Mouse (Mus musculus) embryonic facial prominence, embryonic 14.5 days (tissue): Measurements from ENCODE around the gene Nudt5. TPM values are rescaled to one million over a fixed set of nuclear protein-coding genes. Genes with fewer than 3 reads are reported as not detected.

ENCODE experiments used
- ATAC-seq: fragments of 200-750 bp; cut with Nextera tagmentation; 2 replicates; pipeline ENCODE4 v1.8.0; 2017; ENCODE audit warnings: low read depth, moderate number of reproducible peaks, moderate TSS enrichment
- DNase-seq: peaks from one replicate; pipeline ENCODE4 v3.0.0-alpha.2; 2015; ENCODE audit warnings: low spot score
- H3K27ac ChIP-seq: fragments of 300-500 bp; sonication (generic); replicated peaks from 2 replicates; pipeline ENCODE4 v1.5.1; 2014; ENCODE audit warnings: low read depth, mild to moderate bottlenecking, low read length, moderate library complexity
- H3K27me3 ChIP-seq: fragments of 300-500 bp; sonication (generic); replicated peaks from 2 replicates; pipeline ENCODE4 v1.6.1; 2014; ENCODE audit warnings: low read length; ENCODE audit not compliant: control insufficient read depth, insufficient read depth
- H3K36me3 ChIP-seq: fragments of 300-500 bp; sonication (generic); 2 replicates; pipeline ENCODE4 v1.6.1; 2014; ENCODE audit warnings: low read length, mixed read lengths; ENCODE audit not compliant: control insufficient read depth, insufficient read depth
- H3K4me1 ChIP-seq: fragments of 300-500 bp; sonication (generic); 2 replicates; pipeline ENCODE4 v1.6.1; 2014; ENCODE audit warnings: antibody characterized with exemption, low read length; ENCODE audit not compliant: control insufficient read depth, insufficient read depth
- H3K4me2 ChIP-seq: fragments of 300-500 bp; sonication (generic); 2 replicates; pipeline ENCODE4 v1.6.1; 2014; ENCODE audit warnings: low read depth, mild to moderate bottlenecking, low read length, moderate library complexity, mixed read lengths
- H3K4me3 ChIP-seq: fragments of 300-500 bp; sonication (generic); 2 replicates; pipeline ENCODE4 v1.5.1; 2014; ENCODE audit warnings: low read depth, mild to moderate bottlenecking, low read length
- H3K9ac ChIP-seq: fragments of 300-500 bp; sonication (generic); 2 replicates; pipeline ENCODE4 v1.6.1; 2014; ENCODE audit warnings: low read depth, mild to moderate bottlenecking, low read length, moderate library complexity, mixed read lengths
- H3K9me3 ChIP-seq: fragments of 300-500 bp; sonication (generic); 2 replicates; pipeline ENCODE4 v1.6.1; 2016; ENCODE audit warnings: low read length; ENCODE audit not compliant: control insufficient read depth
- WGBS: fragments of 180-500 bp; shearing (Covaris S2); extraction: QIAGEN DNeasy Blood & Tissue Kit; methylation state at CpG from one replicate; pipeline ENCODE4 v1.1.7; 2014; 5-methylcytosine and 5-hydroxymethylcytosine counted together
- polyA plus RNA-seq: library from polyadenylated mRNA; unstranded; fragments of >200 nt; fragmentation: Nextera tagmentation; extraction: Ambion mirVana; gene quantifications from 2 replicates; pipeline ENCODE4 v1.2.1, GENCODE M21; 2014

The Nudt5 gene
- polyA plus RNA-seq, 1 experiment from 2014 or later, result 53.4 TPM

- peaks cover 68% of the 10 kb centered on the region for H3K36me3 ChIP-seq
- H3K27me3 ChIP-seq, result no peaks in the 10 kb centered on the region
- H3K4me2 ChIP-seq, result no peak overlapping the region
- no peaks in the 10 kb centered on the region for H3K4me1 ChIP-seq
- no peak overlapping the region for H3K4me3 ChIP-seq
- DNase-seq (no peak), ATAC-seq (no peak)
- H3K9me3 ChIP-seq, result no peaks in the 10 kb centered on the region
- H3K9ac ChIP-seq, result no peak overlapping the region
- no peak overlapping the region for H3K27ac ChIP-seq
- 95% methylated on average over 5 of the region's 5 CpGs for WGBS
Measured at GRCm38 (mm10) chr2:5810036-5810718, 34.6 kb upstream of the Nudt5 start.

- no peak overlapping the region for H3K4me3 ChIP-seq
- no peaks in the 10 kb centered on the region for H3K27me3 ChIP-seq
- H3K36me3 ChIP-seq, result peaks cover 71% of the 10 kb centered on the region
- H3K4me1 ChIP-seq, result no peaks in the 10 kb centered on the region
- DNase-seq (no peak), ATAC-seq (no peak)
- WGBS, result 83% methylated on average over 5 of the region's 5 CpGs
- no peak overlapping the region for H3K9ac ChIP-seq
- no peaks in the 10 kb centered on the region for H3K9me3 ChIP-seq
- no peak overlapping the region for H3K27ac ChIP-seq
- H3K4me2 ChIP-seq, result no peak overlapping the region
Measured at GRCm38 (mm10) chr2:5811235-5811782, 33.5 kb upstream of the Nudt5 start.

- no peaks in the 10 kb centered on the region for H3K9me3 ChIP-seq
- no peak for ATAC-seq
- H3K4me3 ChIP-seq, result no peak overlapping the region
- H3K27me3 ChIP-seq, result no peaks in the 10 kb centered on the region
- 88% methylated on average over 10 of the region's 10 CpGs for WGBS
- peaks cover 78% of the 10 kb centered on the region for H3K36me3 ChIP-seq
- H3K4me2 ChIP-seq, result no peak overlapping the region
- DNase-seq, result no peak
- H3K4me1 ChIP-seq, result no peaks in the 10 kb centered on the region
- no peak overlapping the region for H3K27ac ChIP-seq
- no peak overlapping the region for H3K9ac ChIP-seq
Measured at GRCm38 (mm10) chr2:5821264-5821663, 23.6 kb upstream of the Nudt5 start.

GRCm38 (mm10) chr2:5822449-5822848, 22.4 kb upstream of the Nudt5 start:
- H3K27me3 ChIP-seq, result no peaks in the 10 kb centered on the region
- no peak overlapping the region for H3K4me3 ChIP-seq
- H3K4me1 ChIP-seq, result no peaks in the 10 kb centered on the region
- H3K9me3 ChIP-seq, result no peaks in the 10 kb centered on the region
- H3K4me2 ChIP-seq, result no peak overlapping the region
- no peak overlapping the region for H3K9ac ChIP-seq
- DNase-seq, result no peak
- 93% methylated on average over 6 of the region's 6 CpGs for WGBS
- ATAC-seq, result no peak
- H3K27ac ChIP-seq, result no peak overlapping the region
- peaks cover 78% of the 10 kb centered on the region for H3K36me3 ChIP-seq

GRCm38 (mm10) chr2:5824213-5824612, 20.6 kb upstream of the Nudt5 start:
- H3K9me3 ChIP-seq, result no peaks in the 10 kb centered on the region
- no peak overlapping the region for H3K4me2 ChIP-seq
- 26% methylated on average over 1 of the region's 1 CpGs for WGBS
- no peak overlapping the region for H3K4me3 ChIP-seq
- no peak overlapping the region for H3K27ac ChIP-seq
- H3K9ac ChIP-seq, result no peak overlapping the region
- DNase-seq (peak; percentile 27), ATAC-seq (no peak)
- H3K4me1 ChIP-seq, result no peaks in the 10 kb centered on the region
- H3K27me3 ChIP-seq, result no peaks in the 10 kb centered on the region
- H3K36me3 ChIP-seq, result peaks cover 66% of the 10 kb centered on the region

- 88% methylated on average over 5 of the region's 5 CpGs for WGBS
- H3K4me1 ChIP-seq, result no peaks in the 10 kb centered on the region
- no peak overlapping the region for H3K4me2 ChIP-seq
- no peak overlapping the region for H3K4me3 ChIP-seq
- no peak overlapping the region for H3K27ac ChIP-seq
- H3K27me3 ChIP-seq, result no peaks in the 10 kb centered on the region
- no peaks in the 10 kb centered on the region for H3K9me3 ChIP-seq
- no peak overlapping the region for H3K9ac ChIP-seq
- no peak for DNase-seq
- no peak for ATAC-seq
- H3K36me3 ChIP-seq, result peaks cover 65% of the 10 kb centered on the region
Measured at GRCm38 (mm10) chr2:5824685-5825084, 20.1 kb upstream of the Nudt5 start.

- H3K4me1 ChIP-seq, result no peaks in the 10 kb centered on the region
- WGBS, result 95% methylated on average over 5 of the region's 5 CpGs
- H3K36me3 ChIP-seq, result peaks cover 59% of the 10 kb centered on the region
- no peaks in the 10 kb centered on the region for H3K27me3 ChIP-seq
- H3K27ac ChIP-seq, result no peak overlapping the region
- ATAC-seq, result no peak
- H3K4me2 ChIP-seq, result no peak overlapping the region
- DNase-seq, result no peak
- H3K9me3 ChIP-seq, result no peaks in the 10 kb centered on the region
- H3K9ac ChIP-seq, result no peak overlapping the region
- no peak overlapping the region for H3K4me3 ChIP-seq
Measured at GRCm38 (mm10) chr2:5825265-5825913, 19.4 kb upstream of the Nudt5 start.

DNA sequence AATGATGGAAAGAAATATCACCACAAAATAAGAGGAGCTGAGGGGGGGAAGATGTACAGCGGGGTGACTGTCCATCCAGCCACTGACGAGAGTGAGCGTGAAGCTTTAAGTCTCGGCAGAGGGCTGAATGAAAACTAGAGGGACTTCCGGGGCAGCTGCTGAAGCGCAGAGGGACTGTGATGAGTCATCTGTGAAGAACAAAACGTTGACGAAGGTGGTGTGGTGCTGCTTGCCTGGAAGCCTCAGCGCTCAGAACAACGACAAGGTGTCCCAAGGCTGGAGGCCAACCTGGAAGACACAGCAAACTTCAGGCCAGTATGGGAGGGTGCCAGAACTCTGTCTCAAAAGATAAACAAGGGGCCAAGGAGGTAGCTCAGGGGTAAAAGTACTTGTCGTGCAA, 4.0 kb upstream of the Nudt5 start:
- H3K4me1 ChIP-seq, result peaks cover 3% of the 10 kb centered on the region
- H3K36me3 ChIP-seq, result peaks cover 54% of the 10 kb centered on the region
- H3K27me3 ChIP-seq, result no peaks in the 10 kb centered on the region
- ATAC-seq (no peak), DNase-seq (no peak)
- H3K9ac ChIP-seq, result no peak overlapping the region
- WGBS, result 96% methylated on average over 11 of the region's 11 CpGs
- H3K4me2 ChIP-seq, result no peak overlapping the region
- H3K4me3 ChIP-seq, result no peak overlapping the region
- H3K27ac ChIP-seq, result no peak overlapping the region
- no peaks in the 10 kb centered on the region for H3K9me3 ChIP-seq
